9 mouse cellular contexts compared by ENCODE assay signal in the genomic region with DNA sequence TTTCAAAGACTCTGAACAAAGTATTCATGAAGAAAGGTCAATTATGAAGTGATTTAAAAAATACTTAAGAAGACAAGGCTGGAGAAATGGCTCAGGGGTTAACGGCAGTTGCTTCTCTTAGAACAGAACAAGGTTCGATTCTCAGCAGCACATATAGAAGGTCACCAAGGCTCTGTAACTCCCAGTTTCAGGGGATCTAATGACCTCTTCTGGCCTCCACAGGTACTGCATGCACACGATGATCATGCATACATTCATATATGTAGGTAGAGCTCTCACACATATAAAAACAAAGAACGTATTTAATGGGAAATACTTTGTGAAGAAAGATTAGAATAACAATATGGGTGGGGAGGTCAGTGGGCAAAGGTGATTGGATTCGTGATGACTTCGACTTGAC. TPM values are rescaled to one million over a fixed set of nuclear protein-coding genes. Genes with fewer than 3 reads are reported as not detected.
DNase-seq lines count a peak whose midpoint lies in the region; ATAC-seq and TF ChIP-seq lines count a peak whose summit lies in the region.
"Had no signal": no experiment of that assay in that cellular context is flagged by ENCODE, and none has a peak within 500 bp of the region (broad histone marks: within the 10 kb centered on the region; RNA-seq: fewer than 3 reads in every experiment).

No protein-coding gene starts in this region.

- 85% methylated on average over 6 of the region's 6 CpGs for WGBS in intestine, embryonic 14.5 days
- 87% methylated on average over 6 of the region's 6 CpGs for WGBS in intestine, embryonic 16.5 days
- 87% methylated on average over 6 of the region's 6 CpGs for WGBS in forebrain, embryonic 14.5 days

- in situ Hi-C loops in Patski (cut with MboI; ENCODE audit: low pct_unique_long_range_greater_than_20kb), result no loop called here

- no peak overlapping the region for H3K4me2 ChIP-seq in intestine, embryonic 14.5 days (ENCODE audit: low read length)
- no peak overlapping the region for H3K4me2 ChIP-seq in intestine, embryonic 16.5 days (ENCODE audit: low read depth, low read length)
- H3K4me2 ChIP-seq in forebrain, embryonic 14.5 days (ENCODE audit: low read length), result no peak overlapping the region

- H3K27me3 ChIP-seq in intestine, embryonic 14.5 days (replicated peaks; ENCODE audit: control insufficient read depth, insufficient read depth, low read length), result no peaks in the 10 kb centered on the region
- H3K27me3 ChIP-seq in intestine, embryonic 16.5 days (replicated peaks; ENCODE audit: control insufficient read depth, insufficient read depth, low read length), result no peaks in the 10 kb centered on the region
- H3K27me3 ChIP-seq in Patski, result no peaks in the 10 kb centered on the region
- no peaks in the 10 kb centered on the region for H3K27me3 ChIP-seq in forebrain, embryonic 14.5 days (replicated peaks; ENCODE audit: control insufficient read depth, insufficient read depth, low read length)

- CTCF ChIA-PET in Patski (lab: Charles Lee), result interaction anchor here (1.1 kb wide), 1 partner anchor 17 kb away, joined by 3 read pairs; no protein-coding TSS in a partner anchor

- H3K36me3 ChIP-seq in intestine, embryonic 14.5 days (ENCODE audit: control insufficient read depth, insufficient read depth, low read length), result peaks cover 37% of the 10 kb centered on the region
- no peaks in the 10 kb centered on the region for H3K36me3 ChIP-seq in intestine, embryonic 16.5 days (ENCODE audit: control insufficient read depth, insufficient read depth, low read length)
- H3K36me3 ChIP-seq in forebrain, embryonic 14.5 days (ENCODE audit: control insufficient read depth, insufficient read depth, low read length), result peaks cover 30% of the 10 kb centered on the region

- 0 out of 2 replicates have a peak, but pooled peaks have one; percentile 30 for ATAC-seq in intestine, embryonic 14.5 days (replicated peaks; ENCODE audit: low FRiP score, low TSS enrichment, low read depth)
- no peak for ATAC-seq in intestine, embryonic 16.5 days
- ATAC-seq in Patski, result no peak
- ATAC-seq in forebrain, embryonic 14.5 days, result peak; percentile 44; the same call in 1 of the 2 replicates
- no peak for ATAC-seq in megakaryocyte, adult 5-6 weeks (ENCODE audit: poor library complexity, severe bottlenecking)

- DNase-seq in intestine, embryonic 14.5 days (ENCODE audit: low spot score), result no peak
- DNase-seq in Patski (ENCODE audit: low read depth, low spot score), result no peak
- no peak for DNase-seq in forebrain, embryonic 14.5 days (ENCODE audit: low spot score)
- peak; percentile 54 for DNase-seq in lung, postnatal 36 days
- DNase-seq in spleen, postnatal 36 days (ENCODE audit: low spot score in 2 of 2), result no peak
- no peak for DNase-seq in layer of hippocampus, postnatal 10 days (ENCODE audit: low spot score in 2 of 2)

- no peak overlapping the region for H3K4me3 ChIP-seq in intestine, embryonic 14.5 days (ENCODE audit: low read depth, low read length)
- H3K4me3 ChIP-seq in intestine, embryonic 16.5 days (ENCODE audit: low read length), result no peak overlapping the region
- no peak overlapping the region for H3K4me3 ChIP-seq in forebrain, embryonic 14.5 days (ENCODE audit: low read depth, low read length)
- H3K4me3 ChIP-seq: erythroblast, embryonic 14.5 days had no signal

- TF ChIP-seq CTCF in Patski (IDR thresholded peaks at IDR 0.05), result peak; percentile 61

- H3K9ac ChIP-seq in intestine, embryonic 14.5 days (ENCODE audit: low read length), result no peak overlapping the region
- H3K9ac ChIP-seq in intestine, embryonic 16.5 days (ENCODE audit: low read depth, low read length), result no peak overlapping the region
- H3K9ac ChIP-seq in forebrain, embryonic 14.5 days (ENCODE audit: low read length), result no peak overlapping the region

- no peaks in the 10 kb centered on the region for H3K9me3 ChIP-seq in intestine, embryonic 14.5 days (ENCODE audit: control insufficient read depth, low read length)
- H3K9me3 ChIP-seq in intestine, embryonic 16.5 days (ENCODE audit: control insufficient read depth, low read length), result no peaks in the 10 kb centered on the region
- H3K9me3 ChIP-seq in forebrain, embryonic 14.5 days (replicated peaks; ENCODE audit: control insufficient read depth, low read length), result no peaks in the 10 kb centered on the region

- POLR2A ChIA-PET in Patski (lab: Charles Lee), result no interaction called here

- H3K27ac ChIP-seq in intestine, embryonic 14.5 days (ENCODE audit: low read depth), result no peak overlapping the region
- no peak overlapping the region for H3K27ac ChIP-seq in intestine, embryonic 16.5 days (ENCODE audit: low read length)
- no peak overlapping the region for H3K27ac ChIP-seq in forebrain, embryonic 14.5 days (ENCODE audit: low read depth, low read length)

- 0 out of 2 replicates have a peak, but pooled peaks cover 4% of the 10 kb centered on the region for H3K4me1 ChIP-seq in intestine, embryonic 14.5 days (replicated peaks; ENCODE audit: control insufficient read depth, insufficient read depth, low read length)
- 0 out of 2 replicates have a peak, but pooled peaks cover 4% of the 10 kb centered on the region for H3K4me1 ChIP-seq in intestine, embryonic 16.5 days (ENCODE audit: control insufficient read depth, insufficient read depth, low read length)
- H3K4me1 ChIP-seq in forebrain, embryonic 14.5 days (ENCODE audit: control insufficient read depth, insufficient read depth, low read length), result no peaks in the 10 kb centered on the region

RNA-seq across cellular contexts. Expression of gene Adgra3, which starts 56.5 kb away (rescaled TPM):
- 32.8 and 34.9 TPM in 2 replicates for polyA plus RNA-seq in intestine, embryonic 14.5 days (2014; fragmentation: Nextera tagmentation; extraction: Ambion mirVana)
- polyA plus RNA-seq in intestine, embryonic 16.5 days (2015; fragmentation: Nextera tagmentation; extraction: Ambion mirVana), result 4.5 and 6.6 TPM in 2 replicates
- 23.3 TPM for polyA plus RNA-seq in Patski (2021)
- 17.8 and 20.8 TPM in 2 replicates for polyA plus RNA-seq in forebrain, embryonic 14.5 days (2014; fragmentation: Nextera tagmentation; extraction: Ambion mirVana)
- 0.22 and 1.6 TPM in 2 replicates for total RNA-seq in megakaryocyte, adult 5-6 weeks (2015)
- 0.22 and 1.2 TPM in 2 replicates for total RNA-seq in megakaryocyte, adult 5-6 weeks (2017)
- total RNA-seq in layer of hippocampus, postnatal 10 days (2021), result 10 to 100 TPM; 44.7 to 54.0 TPM

Comparison
In these comparisons a context has a peak if more than half of its experiments do, and no peak if none do; other contexts are left out.
1. ATAC-seq: peak in intestine, embryonic 14.5 days (single experiment) and forebrain, embryonic 14.5 days (single experiment); none in intestine, embryonic 16.5 days (single experiment), Patski (single experiment) and megakaryocyte, adult 5-6 weeks (single experiment).